Mouse (Mus musculus) bone marrow, adult 2 months (tissue): ENCODE measurements around the gene Slc32a1.

Experiments used
- CTCF ChIP-seq: fragments of 200-500 bp; IDR thresholded peaks from 2 replicates; pipeline ENCODE4 v1.5.1; 2011; ENCODE audit warnings: low read length, control low read depth; ENCODE audit not compliant: control insufficient read depth, insufficient read depth
- POLR2A ChIP-seq: fragments of 200-500 bp; IDR thresholded peaks from 2 replicates; pipeline ENCODE4 v1.6.1; 2011; ENCODE audit warnings: low read depth, mild to moderate bottlenecking, control low read depth, low read length, borderline replicate concordance; ENCODE audit not compliant: control insufficient read depth

GRCm38 (mm10) chr2:158612671-158613250 is 2.2 kb downstream of the Slc32a1 start:
- TF ChIP-seq POLR2A, result no peak
- TF ChIP-seq CTCF, result no peak
